Mouse (Mus musculus): ENCODE data around the gene Negr1. TPM values are rescaled to one million over a fixed set of nuclear protein-coding genes. Genes with fewer than 3 reads are reported as not detected.

Gene Negr1
- total RNA-seq, 2 experiments from 2014 or later, result 113 to 119 TPM

- DNase-seq (ENCODE audit: low spot score in 2 of 2), result no peak
These were observed 339.5 kb downstream of the Negr1 start for GRCm38 (mm10) chr3:156901140-156901539.

GRCm38 (mm10) chr3:156903925-156904576 lies 342.5 kb downstream of the Negr1 start:
- peak in 1 of 2 experiments; percentile 49 for DNase-seq (ENCODE audit: low spot score in 2 of 2)

GRCm38 (mm10) chr3:156912816-156913215 lies 351.2 kb downstream of the Negr1 start:
- no peak for DNase-seq (ENCODE audit: low spot score in 2 of 2)

GRCm38 (mm10) chr3:156921369-156921768 lies 359.8 kb downstream of the Negr1 start:
- DNase-seq (ENCODE audit: low spot score in 2 of 2), result no peak

- no peak for DNase-seq (ENCODE audit: low spot score in 2 of 2)
These were observed 361.6 kb downstream of the Negr1 start for GRCm38 (mm10) chr3:156923159-156923558.

- no peak for DNase-seq (ENCODE audit: low spot score in 2 of 2)
These were observed 363.5 kb downstream of the Negr1 start for GRCm38 (mm10) chr3:156925102-156925501.

GRCm38 (mm10) chr3:156928396-156929061 lies 366.9 kb downstream of the Negr1 start:
- DNase-seq (ENCODE audit: low spot score in 2 of 2), result peak; percentile 44 to 77

GRCm38 (mm10) chr3:156929062-156929397 lies 367.4 kb downstream of the Negr1 start:
- peak; percentile 66 to 84 for DNase-seq (ENCODE audit: low spot score in 2 of 2)

GRCm38 (mm10) chr3:156929677-156930440 lies 368.3 kb downstream of the Negr1 start:
- no peak for DNase-seq (ENCODE audit: low spot score in 2 of 2)

- no peak for DNase-seq (ENCODE audit: low spot score in 2 of 2)
These were observed 369.4 kb downstream of the Negr1 start for GRCm38 (mm10) chr3:156931011-156931410.

- no peak for DNase-seq (ENCODE audit: low spot score in 2 of 2)
These were observed 369.9 kb downstream of the Negr1 start for GRCm38 (mm10) chr3:156931540-156931939.

- DNase-seq (ENCODE audit: low spot score in 2 of 2), result no peak
These were observed 373.2 kb downstream of the Negr1 start for GRCm38 (mm10) chr3:156934778-156935290.

- peak; percentile 56 to 84 for DNase-seq (ENCODE audit: low spot score in 2 of 2)
These were observed 385.8 kb downstream of the Negr1 start for GRCm38 (mm10) chr3:156947404-156947803.

GRCm38 (mm10) chr3:156952970-156953369 lies 391.4 kb downstream of the Negr1 start:
- no peak for DNase-seq (ENCODE audit: low spot score in 2 of 2)

- DNase-seq (ENCODE audit: low spot score in 2 of 2), result no peak
These were observed 393.5 kb downstream of the Negr1 start for GRCm38 (mm10) chr3:156955094-156955493.

GRCm38 (mm10) chr3:156958640-156959039 lies 397.0 kb downstream of the Negr1 start:
- DNase-seq (ENCODE audit: low spot score in 2 of 2), result peak; percentile 42 to 89

- no peak for DNase-seq (ENCODE audit: low spot score in 2 of 2)
These were observed 407.2 kb downstream of the Negr1 start for GRCm38 (mm10) chr3:156968764-156969163.

GRCm38 (mm10) chr3:156971104-156971503 lies 409.5 kb downstream of the Negr1 start:
- DNase-seq (ENCODE audit: low spot score in 2 of 2), result no peak

GRCm38 (mm10) chr3:156976816-156977215 lies 415.2 kb downstream of the Negr1 start:
- no peak for DNase-seq (ENCODE audit: low spot score in 2 of 2)

GRCm38 (mm10) chr3:156980042-156980716 lies 418.6 kb downstream of the Negr1 start:
- no peak for DNase-seq (ENCODE audit: low spot score in 2 of 2)

- no peak for DNase-seq (ENCODE audit: low spot score in 2 of 2)
These were observed 420.5 kb downstream of the Negr1 start for GRCm38 (mm10) chr3:156982102-156982501.

All from layer of hippocampus, adult 18-20 months (tissue).